Mouse (Mus musculus) cerebellum, adult 8-10 months (tissue): ENCODE measurements around the gene Adora2b.

Experiments
- DNase-seq: peaks from one replicate; pipeline ENCODE4 v3.0.0; 2022

Gene Adora2b

GRCm38 (mm10) chr11:62248401-62249244 is at the start of gene Adora2b:
Adora2b (plus strand) TSS chr11:62248984.
- peak; percentile 18 for DNase-seq

- no peak for DNase-seq
Observed at GRCm38 (mm10) chr11:62200901-62201512, 47.8 kb upstream of the Adora2b start.

GRCm38 (mm10) chr11:62202645-62203044 is 46.1 kb upstream of the Adora2b start:
- no peak for DNase-seq

GRCm38 (mm10) chr11:62209111-62209510 is 39.7 kb upstream of the Adora2b start:
- no peak for DNase-seq

- no peak for DNase-seq
Observed at GRCm38 (mm10) chr11:62209891-62210290, 38.9 kb upstream of the Adora2b start.

GRCm38 (mm10) chr11:62213384-62213989 is 35.3 kb upstream of the Adora2b start:
- DNase-seq, result peak; percentile 22

GRCm38 (mm10) chr11:62215107-62215506 is 33.7 kb upstream of the Adora2b start:
- no peak for DNase-seq

- DNase-seq, result no peak
Observed at GRCm38 (mm10) chr11:62217751-62218150, 31.0 kb upstream of the Adora2b start.

GRCm38 (mm10) chr11:62220756-62221510 is 27.9 kb upstream of the Adora2b start:
- no peak for DNase-seq

GRCm38 (mm10) chr11:62223416-62223815 is 25.4 kb upstream of the Adora2b start:
- no peak for DNase-seq

GRCm38 (mm10) chr11:62223962-62224361 is 24.8 kb upstream of the Adora2b start:
- peak; percentile 24 for DNase-seq

- DNase-seq, result no peak
Observed at GRCm38 (mm10) chr11:62224797-62225196, 24.0 kb upstream of the Adora2b start.

- DNase-seq, result no peak
Observed at GRCm38 (mm10) chr11:62240631-62241261, 8.0 kb upstream of the Adora2b start.

- no peak for DNase-seq
Observed at GRCm38 (mm10) chr11:62243871-62244270, 4.9 kb upstream of the Adora2b start.

- no peak for DNase-seq
Observed at GRCm38 (mm10) chr11:62244471-62244870, 4.3 kb upstream of the Adora2b start.

GRCm38 (mm10) chr11:62247759-62248400 is 904 bp upstream of the Adora2b start:
- DNase-seq, result no peak

- DNase-seq, result peak; percentile 33
Observed at GRCm38 (mm10) chr11:62249266-62250037, 668 bp downstream of the Adora2b start.

GRCm38 (mm10) chr11:62251047-62251446 is 2.3 kb downstream of the Adora2b start:
- DNase-seq, result no peak

GRCm38 (mm10) chr11:62253380-62253779 is 4.6 kb downstream of the Adora2b start:
- no peak for DNase-seq

- no peak for DNase-seq
Observed at GRCm38 (mm10) chr11:62259214-62259613, 10.4 kb downstream of the Adora2b start.

- no peak for DNase-seq
Observed at GRCm38 (mm10) chr11:62263599-62263998, 14.8 kb downstream of the Adora2b start.
